Mouse (Mus musculus) E14TG2a.4 (cell line): ENCODE data around the gene Nphs1.

Experiments
- CTCF ChIP-seq: conservative IDR thresholded peaks from 2 replicates; pipeline ENCODE4 v1.5.1; 2014; ENCODE audit warnings: low read length
- POU5F1 ChIP-seq: IDR thresholded peaks from 2 replicates; pipeline ENCODE4 v1.6.1; 2014; ENCODE audit warnings: low read length, borderline replicate concordance

DNA sequence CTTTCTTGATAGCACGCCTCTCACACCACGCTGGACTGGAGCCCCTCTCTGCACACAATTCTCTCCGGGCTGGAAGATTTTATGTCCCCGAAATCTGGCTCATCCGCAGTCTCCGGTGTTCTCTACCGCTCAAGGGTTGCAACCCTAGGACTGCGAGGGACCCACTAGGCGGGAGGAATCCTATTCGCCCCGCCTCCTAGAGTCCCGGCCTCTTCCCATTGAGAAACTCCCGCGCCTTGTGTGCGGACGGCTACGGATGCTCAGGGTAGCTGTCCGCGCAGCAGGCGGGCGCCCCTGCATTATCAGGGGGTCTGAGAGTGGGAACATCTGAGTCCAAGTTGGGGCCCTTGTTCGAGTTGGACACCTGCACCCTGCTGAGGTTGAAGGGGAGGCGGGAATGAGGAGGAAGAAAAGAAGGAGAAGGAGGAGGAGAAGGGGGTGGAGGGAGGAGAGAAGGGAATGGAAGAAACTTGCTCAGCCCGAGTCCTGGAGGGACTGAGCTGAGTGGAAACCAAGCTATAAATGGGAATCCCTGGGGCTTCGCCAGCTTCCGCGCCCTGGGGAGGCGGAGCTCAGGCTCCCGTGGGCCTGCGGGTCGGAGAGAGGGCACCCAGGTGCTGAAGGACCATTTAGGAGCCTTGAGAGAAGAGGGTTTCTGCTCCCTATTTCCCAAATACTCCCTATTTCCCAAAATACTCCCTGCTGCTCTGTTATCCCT lies 1.0 kb upstream of the Nphs1 start:
- no peak for TF ChIP-seq CTCF
- TF ChIP-seq POU5F1, result no peak
